Mouse (Mus musculus) midbrain, embryonic 12.5 days (tissue): ENCODE data around the gene Nsfl1c. TPM values are rescaled to one million over a fixed set of nuclear protein-coding genes. Genes with fewer than 3 reads are reported as not detected.

Experiments used
- polyA plus RNA-seq: library from polyadenylated mRNA; unstranded; fragments of >200 nt; fragmentation: Nextera tagmentation; extraction: Ambion mirVana; gene quantifications from 2 replicates; pipeline ENCODE4 v1.2.1, GENCODE M21; 2016

The Nsfl1c gene
- polyA plus RNA-seq, 1 experiment from 2014 or later, result 264 TPM

Other genes starting within 250 kb of the Nsfl1c start
- gene 4921509C19Rik, start 18.0 kb upstream of the Nsfl1c start, polyA plus RNA-seq, result not detected in 2 replicates
- gene Fkbp1a, start 48.3 kb downstream of the Nsfl1c start, polyA plus RNA-seq, result 500 and 503 TPM in 2 replicates
- 0.33 and 0.50 TPM in 2 replicates for gene Sdcbp2, start 78.4 kb downstream of the Nsfl1c start, polyA plus RNA-seq
- 5.5 and 6.3 TPM in 2 replicates for gene Snph, start 138.4 kb downstream of the Nsfl1c start, polyA plus RNA-seq
- gene Rad21l, start 174.4 kb downstream of the Nsfl1c start, polyA plus RNA-seq, result not detected in 2 replicates
- 7.8 and 8.0 TPM in 2 replicates for gene Tmem74b, start 207.8 kb downstream of the Nsfl1c start, polyA plus RNA-seq